Mouse (Mus musculus) left cerebral cortex, adult 18-20 months (tissue): ENCODE measurements at regions not wholly inside any gene's neighbourhood (a gene's known extent, or its start where the extent isn't known, plus 50 kb on each side); places are given as distances from the start of the nearest gene placed in this dataset.

Experiments used
- DNase-seq, 2 experiments: peaks; one replicate each; pipeline ENCODE4 v3.0.0; 2021 to 2022; ENCODE audit warnings: low spot score in 2 of 2, mixed read lengths in 1 of 2

DNA sequence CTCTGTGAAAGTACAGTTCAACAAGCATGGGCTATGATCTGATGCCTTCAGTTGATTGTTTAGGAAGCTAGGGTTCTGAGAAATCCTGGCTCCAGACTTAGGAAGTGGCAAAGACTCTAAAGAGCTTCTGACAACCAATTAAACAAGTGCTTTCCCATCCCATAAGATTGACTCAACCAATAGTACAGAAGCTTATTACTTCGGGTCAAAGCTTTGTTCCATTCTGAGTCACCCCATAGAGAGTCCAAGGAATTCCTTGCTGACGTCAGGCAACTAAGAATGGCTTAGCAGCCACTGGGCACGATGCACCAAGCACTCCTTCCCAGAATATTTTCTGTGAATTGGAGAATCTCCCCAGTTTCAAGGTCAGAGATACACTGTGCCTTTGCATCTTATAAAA lies 59.0 kb upstream of the Ntm start:
- no peak for DNase-seq

DNA sequence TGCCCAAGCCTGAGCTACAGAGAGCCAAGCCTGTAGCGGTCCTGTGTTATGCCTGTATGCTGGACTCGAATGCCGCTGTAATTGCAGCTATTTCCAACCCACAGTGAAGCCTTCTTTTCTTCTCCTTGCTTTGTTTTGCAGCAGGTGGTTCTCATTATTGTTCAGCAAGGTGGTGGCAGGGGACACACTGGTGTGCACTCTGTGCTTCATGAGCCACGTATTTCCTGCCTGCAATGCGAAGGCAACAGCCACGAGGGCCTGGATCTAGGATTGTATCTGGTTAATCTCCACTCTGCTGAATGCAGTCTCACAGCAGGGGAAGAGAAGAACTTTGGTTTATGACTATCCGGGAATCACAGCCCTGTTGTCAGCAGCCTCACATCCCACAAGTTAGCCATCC lies 62.3 kb upstream of the Ntm start:
- no peak for DNase-seq

DNA sequence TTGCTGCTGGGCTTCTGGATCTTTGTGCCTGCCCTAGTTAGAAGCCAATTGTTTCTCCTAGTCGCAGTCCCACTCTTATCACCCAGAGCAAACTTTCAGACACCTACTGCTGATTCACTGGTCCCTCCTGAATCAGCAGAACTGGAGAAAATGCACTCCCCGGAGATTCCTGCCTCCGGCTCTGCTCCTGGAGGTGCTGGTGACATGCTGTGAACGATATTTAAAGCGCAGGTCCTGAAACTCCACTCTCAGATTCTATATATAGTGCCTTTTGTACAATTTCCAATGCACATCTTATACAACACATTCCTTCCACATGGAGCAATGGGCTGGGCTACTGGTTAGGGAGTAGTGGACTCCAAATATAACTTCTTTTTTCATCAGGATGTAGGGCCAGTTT lies 64.0 kb upstream of the Ntm start:
- DNase-seq, result peak; percentile 35 to 52

DNA sequence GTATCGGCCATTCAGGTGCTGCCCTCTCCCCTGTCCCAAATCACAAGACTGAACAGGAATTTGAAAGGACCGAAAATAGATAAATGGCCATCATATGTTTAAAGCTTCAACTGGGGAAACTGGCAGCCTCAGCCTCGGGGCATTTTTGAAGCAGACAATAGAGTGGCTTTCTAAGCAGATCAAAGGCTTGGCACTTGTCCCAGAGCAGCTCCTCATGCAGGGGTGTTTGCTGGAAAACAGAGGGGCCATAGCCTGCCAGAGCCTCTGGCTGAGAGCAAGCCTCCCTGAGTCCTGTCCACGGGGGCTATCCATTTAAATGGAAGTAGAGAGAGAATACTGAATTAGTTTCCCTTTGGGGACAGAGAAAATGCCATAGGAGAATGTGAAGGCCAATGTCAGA lies 77.5 kb upstream of the Ntm start:
- no peak for DNase-seq

DNA sequence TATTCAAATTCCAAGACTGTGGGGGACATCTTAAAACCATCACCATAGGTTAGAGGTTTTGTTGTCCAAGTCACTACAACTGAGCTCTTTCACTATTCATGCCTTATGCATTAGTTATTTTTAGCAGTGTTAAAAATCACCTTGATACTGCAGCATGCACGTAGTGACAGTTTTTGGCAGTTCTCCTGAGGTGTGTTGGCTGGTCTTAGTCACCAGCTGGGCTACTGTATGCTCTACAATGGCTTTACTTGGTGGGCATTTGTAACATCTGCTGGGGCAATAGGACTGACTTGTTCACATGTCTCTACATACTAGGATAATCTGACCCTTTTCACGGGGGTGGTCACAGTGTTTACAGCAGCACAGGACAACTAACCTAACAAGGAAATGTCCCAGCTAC lies 101.6 kb upstream of the Ntm start:
- DNase-seq, result no peak

DNA sequence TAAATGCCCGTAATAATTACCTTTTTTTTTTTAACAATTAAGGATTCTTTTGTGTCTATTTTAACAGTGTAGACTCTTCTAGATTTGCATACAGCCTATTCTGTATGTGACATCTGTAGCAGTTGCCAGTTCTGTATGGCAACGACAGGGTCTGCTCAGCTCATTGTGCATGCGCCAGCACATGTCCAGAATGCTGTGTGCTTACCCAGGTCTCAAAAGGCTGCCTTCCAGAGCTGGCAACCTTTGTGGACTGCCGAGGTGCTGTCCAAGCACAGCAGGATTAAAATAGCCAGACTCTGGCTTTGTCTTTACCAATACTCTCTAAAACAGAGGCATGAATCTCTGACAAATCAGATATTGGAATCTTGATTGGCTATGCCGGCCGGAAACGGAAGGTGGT lies 105.0 kb upstream of the Ntm start:
- DNase-seq, result no peak

DNA sequence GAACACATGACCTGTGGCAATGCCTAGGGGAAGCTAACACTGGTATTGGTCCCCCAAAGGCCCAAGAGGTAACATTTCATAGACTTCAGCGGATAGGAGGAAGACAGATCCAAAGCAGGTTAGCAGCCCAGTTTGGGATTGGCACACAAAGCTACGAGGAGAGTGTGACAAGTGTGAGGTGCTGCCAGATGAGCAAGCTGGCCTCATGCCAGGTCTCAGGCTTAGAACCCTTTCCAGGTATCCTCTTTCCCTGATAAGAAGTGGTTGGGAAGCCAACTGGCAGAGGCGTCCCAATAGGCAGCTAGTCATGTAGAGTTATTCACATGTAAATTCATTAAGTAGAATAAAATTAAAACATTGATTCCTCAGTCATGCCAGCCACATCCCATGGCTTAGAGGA lies 112.3 kb upstream of the Ntm start:
- DNase-seq, result no peak

DNA sequence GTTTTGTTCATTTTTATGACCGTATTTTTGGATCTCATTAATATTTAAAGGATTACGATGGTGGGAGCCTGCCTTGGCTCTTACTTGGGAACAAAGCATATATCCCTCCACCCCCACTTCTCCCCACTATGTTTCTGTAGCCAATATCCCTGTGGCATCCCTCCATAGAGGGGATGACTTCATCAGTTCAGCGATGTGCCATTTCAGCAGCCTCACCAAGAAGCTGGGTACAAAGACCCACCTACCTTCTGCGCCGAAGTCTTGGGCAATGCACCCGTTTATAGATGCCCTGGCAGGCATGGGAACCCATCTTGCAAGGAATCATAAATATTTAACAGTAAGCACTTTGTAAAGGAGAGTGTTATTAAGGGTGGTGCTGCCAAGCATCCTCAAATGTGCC lies 113.1 kb upstream of the Ntm start:
- DNase-seq, result peak in 1 of 2 experiments; percentile 16

DNA sequence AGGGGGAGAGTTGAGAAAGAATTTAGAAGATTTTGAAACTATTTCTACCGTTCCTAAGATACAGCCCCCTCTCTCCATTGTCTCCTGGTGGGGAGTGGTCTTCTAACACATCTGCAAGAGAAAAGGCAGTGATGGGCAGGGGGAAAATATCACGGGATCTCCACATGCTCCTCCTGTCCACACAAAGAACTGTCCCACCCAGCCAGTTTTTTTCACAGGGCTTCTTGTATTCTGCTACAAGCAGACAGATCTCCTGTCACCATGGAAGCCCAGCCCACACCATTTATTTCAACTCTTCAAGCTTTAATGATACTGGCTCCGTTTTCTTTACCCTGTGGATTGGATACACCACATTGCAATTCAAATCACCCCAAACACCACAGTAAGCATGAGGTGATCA lies 113.5 kb upstream of the Ntm start:
- DNase-seq, result no peak

DNA sequence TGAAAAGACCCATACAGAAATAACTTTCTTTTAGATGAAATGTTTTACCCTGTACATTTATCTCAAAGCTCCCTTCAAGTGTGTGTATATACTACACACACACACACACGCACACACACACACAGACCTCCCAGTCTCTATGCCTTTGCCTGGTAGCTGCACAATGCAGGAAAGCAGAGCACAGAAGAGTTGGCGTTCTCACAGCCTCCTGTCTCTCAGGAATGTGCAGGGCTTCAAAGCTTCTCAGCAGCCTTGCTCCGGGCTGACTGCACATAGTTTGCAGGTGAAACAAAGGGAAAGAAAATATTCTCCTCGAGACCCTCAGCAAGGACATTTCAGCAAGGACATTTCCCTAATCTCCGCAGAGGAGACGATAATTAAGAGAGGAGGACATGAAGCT lies 139.0 kb upstream of the Ntm start:
- DNase-seq, result no peak

DNA sequence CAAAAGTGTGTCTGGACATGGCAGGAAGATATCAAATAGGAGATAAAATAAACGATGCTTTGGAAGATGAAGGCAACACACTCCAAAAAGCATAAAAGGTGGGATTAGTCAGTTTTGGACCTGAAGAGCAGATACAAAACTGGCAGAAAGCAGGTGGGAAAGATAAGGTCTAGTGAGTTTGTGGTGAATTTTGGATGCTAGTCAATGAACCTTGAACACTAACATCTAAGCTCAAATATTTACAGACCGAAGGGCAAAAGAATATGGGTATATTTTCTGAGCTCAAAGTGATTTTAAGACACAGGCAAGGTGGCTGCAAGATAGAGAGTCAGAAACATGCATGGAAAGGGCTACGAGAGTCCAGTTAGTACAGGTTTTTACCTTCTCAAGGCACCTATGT lies 159.4 kb upstream of the Ntm start:
- no peak for DNase-seq

DNA sequence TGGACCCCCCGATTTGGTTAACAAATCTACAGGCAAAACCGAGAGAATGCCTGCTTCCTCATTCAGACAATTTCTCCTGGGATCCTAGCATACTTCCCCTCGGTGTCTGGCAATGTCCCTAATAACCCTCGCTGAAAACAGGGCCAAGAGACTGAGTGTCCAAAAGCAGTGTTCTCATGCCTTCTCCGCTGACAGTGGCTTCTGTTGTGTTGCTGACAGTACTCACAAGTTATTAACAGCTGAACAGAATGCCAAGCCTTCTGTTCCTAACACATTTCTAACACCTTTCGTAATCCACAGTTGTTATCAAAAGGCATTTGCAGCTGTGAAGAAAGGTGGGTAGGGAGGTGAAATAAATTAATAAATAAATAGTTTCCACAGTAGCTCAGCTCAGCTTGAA lies 166.2 kb upstream of the Ntm start:
- DNase-seq, result no peak

DNA sequence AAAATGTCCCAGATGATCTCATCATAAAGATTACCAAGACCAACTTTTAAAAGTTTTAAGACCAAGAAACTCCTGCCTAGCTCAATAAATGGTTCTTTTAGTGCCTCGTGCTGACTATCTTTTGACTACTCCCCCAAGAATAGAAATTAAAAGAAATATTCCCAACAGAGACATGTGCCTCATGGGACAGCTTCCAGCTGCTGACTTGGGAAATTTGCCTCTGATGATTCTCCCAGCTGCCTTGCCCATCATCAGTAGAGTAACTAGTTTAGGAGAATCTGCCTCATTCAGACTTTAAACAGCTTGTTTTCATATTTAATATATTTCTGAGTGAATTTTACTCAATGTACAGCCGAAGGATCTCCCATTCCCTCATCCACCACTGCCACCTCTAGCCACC lies 168.7 kb upstream of the Ntm start:
- no peak for DNase-seq

DNA sequence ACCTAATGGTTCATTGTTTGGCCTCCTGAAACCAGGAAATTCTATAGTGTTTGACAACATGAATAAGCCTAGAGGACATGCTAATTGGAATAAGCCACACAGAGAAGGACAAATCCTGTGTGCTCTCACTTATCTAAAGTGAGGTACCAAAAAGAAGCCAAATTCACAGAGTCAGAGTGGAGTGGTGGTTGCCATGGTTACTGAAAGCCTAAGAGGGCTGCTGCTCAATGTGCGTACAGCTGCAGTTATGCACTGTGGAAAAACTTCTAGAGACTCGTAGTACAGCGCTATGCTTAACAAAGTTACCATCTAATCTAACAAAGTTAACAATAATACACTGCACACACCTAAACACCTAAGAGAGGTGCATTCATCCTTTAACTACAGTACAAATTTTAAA lies 171.4 kb upstream of the Ntm start:
- peak; percentile 27 to 34 for DNase-seq

DNA sequence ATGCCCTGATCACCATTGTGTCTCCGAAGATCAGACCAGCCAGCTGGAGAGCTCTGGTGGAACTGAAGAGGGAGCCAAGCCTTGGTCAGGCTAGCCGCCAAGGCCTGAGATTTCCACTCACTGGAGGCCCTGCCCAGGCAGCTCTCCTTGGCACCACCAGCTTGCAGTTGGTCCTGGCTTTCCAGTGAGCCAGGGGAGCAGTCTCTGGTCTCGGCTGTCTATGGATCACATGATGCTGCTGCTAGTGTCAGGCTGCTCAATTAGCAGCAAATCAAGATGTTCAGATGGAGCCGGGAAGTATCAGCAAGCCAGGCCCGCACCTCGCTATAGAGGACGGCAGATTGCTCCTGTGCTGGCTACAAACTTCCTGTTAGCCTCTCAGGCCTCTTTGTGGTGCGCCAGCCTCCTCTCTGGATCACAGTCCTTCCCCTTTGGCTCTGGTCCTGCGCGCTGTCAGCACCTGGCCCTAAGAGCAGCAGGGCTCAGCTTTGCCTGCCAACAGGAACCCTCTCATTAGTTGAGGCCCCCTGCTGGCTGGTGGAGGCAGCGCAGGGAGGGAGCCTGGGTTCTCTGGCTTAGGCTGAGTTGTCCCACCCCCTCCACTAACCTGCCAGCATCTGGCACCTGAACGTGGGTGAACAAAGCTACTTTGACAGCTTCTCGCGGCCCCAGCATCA lies 174.8 kb upstream of the Ntm start:
- peak; percentile 73 to 81 for DNase-seq

DNA sequence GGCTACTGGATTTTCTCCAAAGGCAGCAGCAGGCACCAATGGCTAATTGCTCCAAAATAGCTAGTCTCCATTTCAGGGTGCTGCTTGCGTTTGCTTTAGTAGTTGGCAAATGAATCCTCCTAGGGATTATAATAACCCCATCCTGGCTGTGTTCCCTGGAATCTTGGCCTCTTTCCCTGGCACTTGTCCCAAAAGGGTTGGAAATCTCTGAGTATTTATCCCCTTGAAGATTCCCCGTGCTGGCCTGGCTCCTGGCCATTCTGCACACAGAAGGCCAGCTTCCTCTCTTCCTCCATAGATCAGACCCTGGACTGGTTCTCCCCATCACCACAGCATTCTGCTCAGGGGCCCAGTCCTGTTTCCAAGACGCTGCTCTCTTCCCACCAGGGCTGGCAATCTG lies 177.2 kb upstream of the Ntm start:
- DNase-seq, result peak; percentile 77 to 81

DNA sequence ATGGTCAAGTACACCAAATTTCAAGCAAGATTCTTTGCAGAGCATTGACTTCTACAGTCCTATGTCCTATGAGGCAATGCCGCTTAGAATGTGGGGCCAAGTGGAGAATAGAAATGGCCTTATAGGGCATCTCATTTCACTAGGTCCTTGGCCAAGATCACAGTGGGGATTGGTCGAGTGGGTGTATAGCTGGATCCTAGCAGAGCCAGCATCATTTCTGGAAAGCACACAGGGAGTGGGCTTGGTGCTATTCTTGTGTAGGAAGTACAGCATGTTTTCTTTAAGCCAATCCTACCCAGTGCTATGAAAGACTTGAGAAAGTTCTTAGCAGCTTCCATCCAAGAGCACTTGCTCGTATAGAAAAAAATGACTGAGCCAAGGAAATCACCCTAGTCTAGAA lies 178.2 kb upstream of the Ntm start:
- DNase-seq, result peak; percentile 51 to 69

DNA sequence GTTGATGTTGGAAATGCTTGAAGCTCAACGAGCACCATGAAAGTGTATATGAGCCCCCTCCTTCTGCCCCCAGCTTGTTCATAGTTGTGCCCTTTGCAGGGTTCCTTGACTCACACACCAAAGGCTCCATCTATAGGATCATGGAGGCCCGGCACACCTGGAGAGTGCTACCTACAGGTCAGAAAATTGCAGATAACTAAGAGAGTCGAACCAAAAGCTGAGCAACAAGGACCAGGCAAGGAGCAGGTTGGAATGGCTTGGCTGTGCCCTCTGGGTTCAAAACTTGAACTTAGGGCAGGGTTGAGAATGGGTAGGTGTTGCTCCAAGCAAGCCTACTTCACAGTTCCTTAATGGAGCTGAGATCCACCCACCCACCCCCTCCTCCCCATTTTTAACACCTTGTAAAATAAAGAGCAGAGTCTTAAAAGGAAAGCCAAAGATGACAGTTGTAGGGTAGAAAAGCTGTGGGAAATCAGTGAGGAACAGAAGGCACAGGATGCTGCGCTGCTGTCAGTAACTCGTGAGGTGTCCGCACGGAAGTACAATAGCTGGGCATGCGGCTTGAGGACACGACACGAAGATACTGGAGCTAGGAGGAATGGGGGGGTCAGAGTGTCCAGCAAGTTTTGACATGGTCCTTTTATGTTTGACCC lies 180.0 kb upstream of the Ntm start:
- peak; percentile 24 to 42 for DNase-seq

DNA sequence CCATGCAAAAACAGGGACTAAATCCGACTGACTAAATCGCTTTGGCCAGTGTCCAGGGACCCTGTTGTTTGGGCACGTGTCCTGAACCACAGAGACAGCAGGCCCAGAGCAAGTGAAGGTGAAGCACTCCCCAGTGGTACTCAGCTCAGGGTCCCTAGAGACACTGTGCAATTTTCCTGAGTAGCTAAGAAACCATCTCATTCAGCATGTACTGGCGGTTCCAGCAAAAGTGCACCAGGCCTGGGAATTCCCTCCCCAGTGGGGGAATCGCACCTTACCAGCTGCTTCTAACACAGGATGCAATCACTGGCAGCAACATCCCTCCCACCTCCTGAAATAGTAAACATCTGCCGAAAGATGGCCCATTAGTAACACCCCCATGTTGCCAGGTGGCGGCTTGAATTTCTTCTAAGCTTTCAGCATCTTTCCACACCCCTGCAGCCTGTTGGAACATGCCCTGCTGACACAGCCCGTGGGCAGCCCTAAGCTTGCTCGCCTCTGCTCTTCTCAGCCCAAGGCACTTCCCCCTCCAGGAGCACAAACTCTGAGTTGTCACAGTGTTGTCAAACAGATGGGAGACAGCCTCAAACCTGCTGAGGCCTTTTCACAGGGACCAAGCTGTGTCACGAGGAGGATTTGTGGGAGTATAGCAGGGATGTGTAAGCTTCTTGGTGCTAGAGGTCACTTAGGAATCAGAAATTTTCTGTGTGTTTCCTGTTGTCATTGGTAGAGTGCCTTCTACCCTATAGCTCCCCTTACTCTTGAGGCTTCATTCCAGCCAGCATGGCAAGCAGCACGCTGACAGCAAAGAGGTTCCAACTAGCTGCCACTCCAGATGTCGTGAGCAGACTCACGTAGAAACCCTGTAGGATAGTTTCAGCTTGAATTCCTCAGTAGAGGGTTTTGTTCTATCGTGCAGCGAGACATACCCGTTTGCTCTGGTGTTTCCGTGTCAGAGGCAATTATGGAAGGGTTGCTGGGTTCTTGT lies 186.8 kb upstream of the Ntm start:
- DNase-seq, result peak; percentile 45 to 58

DNA sequence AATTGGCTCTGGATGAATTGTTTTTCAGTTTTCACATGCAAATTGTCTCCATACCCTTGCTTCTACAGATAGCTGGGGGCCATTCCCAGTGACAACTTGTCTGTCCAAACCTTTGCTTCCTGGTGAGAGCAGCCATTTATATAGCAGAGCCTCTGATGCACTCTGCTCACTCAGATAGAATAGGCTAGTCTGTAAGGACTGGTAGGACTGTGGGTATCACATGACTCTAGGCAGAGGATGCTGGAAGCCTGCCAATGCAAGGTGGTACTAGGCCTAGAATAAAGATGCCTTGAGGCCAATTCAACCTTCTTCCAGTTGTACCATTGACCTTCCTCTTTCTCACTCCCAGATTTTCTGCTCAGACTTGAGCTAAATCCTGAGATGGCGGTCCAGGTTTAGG lies 188.2 kb upstream of the Ntm start:
- no peak for DNase-seq

DNA sequence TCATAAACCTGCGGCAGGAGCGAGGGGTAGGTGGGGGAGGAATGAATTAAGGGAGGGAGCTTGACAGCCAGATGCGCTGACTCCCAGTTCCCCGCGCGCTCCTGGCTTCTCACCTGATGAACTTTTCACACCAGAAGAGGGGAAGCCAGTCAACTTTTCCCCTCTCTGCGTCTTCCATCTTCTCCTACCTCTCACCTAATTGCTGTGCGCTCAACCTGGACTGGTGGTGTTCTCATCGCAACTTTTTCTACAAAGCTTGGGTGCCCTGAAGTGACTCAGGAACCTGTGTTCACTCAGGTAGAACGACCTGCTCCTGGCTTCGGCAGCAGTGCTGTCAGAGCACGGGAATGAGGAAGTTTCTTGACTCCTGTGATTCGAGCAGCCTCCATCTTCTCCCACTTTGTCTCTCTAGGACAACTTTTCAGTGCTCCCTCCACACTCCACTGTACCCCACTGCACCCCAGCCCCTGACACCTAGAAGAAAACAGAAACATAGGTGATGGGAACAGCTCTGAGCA lies 203.4 kb upstream of the Ntm start:
- no peak for DNase-seq

DNA sequence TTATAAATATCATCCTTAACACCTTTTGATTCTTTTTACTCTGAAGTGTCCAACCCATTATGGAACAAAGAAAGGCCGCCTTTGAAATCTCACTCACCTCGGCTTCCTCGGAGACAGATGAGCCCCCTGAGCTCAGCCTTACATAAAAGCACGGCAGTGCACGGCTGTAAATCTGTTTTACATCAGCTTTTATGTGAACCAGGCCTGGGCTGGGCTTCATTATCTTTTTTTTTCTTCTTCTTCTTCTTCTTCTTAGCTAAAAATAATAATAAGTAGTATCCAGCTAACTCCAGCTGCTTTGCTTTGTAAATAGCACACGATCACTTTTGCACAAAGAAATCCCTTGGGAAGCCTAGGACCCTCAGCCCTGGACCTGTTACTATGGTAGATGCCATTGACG lies 204.3 kb upstream of the Ntm start:
- no peak for DNase-seq
